In the genomic region with DNA sequence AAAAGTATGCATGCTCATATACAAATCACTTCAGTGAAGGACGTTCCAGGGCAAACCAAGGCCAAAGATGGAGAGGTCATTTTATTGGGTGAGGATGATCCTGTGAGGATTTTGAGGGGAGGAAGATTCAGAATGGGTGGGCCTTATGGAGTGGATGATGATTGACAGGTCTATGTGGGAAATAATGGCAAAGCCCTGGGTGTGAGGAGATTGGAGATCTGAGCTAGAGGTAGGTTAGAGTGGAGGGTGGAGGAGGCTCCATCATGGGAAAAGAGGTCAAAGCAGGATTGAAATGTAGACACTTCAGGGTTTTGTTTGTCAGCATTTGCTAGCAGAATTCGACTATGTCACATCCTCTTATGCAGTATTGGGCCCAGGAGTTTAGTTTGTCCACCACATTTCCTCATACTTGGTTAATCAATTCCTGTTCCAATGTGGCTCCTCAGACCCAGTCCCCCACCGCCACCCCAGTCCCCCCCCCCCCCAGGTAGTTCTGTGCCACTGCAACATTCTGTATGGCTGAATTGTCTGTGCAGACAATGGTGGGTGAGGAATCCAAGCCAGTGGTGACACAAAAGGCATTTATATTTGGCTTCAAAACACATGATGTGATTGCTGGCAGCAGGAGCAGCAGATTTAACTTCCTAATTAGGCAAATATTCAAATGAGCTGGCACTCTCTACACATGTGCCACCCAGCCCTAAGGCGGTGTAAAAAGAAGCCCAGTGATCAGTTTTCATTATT, we compare ENCODE assay signal across 12 mouse cellular contexts.
DNase-seq lines count a peak whose midpoint lies in the region; ATAC-seq and TF ChIP-seq lines count a peak whose summit lies in the region.
"Had no signal": no experiment of that assay in that cellular context is flagged by ENCODE, and none has a peak within 500 bp of the region (broad histone marks: within the 10 kb centered on the region; RNA-seq: fewer than 3 reads in every experiment).

No protein-coding gene starts in this region.

- no peaks in the 10 kb centered on the region for H3K27me3 ChIP-seq in hindbrain, embryonic 16.5 days (replicated peaks; ENCODE audit: control insufficient read depth, insufficient read depth, low read length)
- no peaks in the 10 kb centered on the region for H3K27me3 ChIP-seq in midbrain, embryonic 14.5 days (ENCODE audit: control insufficient read depth, insufficient read depth, low read length)
- H3K27me3 ChIP-seq in intestine, embryonic 16.5 days (replicated peaks; ENCODE audit: control insufficient read depth, insufficient read depth, low read length): no peaks in the 10 kb centered on the region
- H3K27me3 ChIP-seq: limb, embryonic 13.5 days; lung, embryonic 15.5 days had no signal

- peak; percentile 80 for ATAC-seq in hindbrain, embryonic 16.5 days
- ATAC-seq in midbrain, embryonic 14.5 days (ENCODE audit: low FRiP score, low TSS enrichment): peak; percentile 79
- no peak for ATAC-seq in intestine, embryonic 16.5 days

- no peak for TF ChIP-seq CTCF in brain, embryonic 14.5 days (IDR thresholded peaks at IDR 0.05; ENCODE audit: borderline replicate concordance, extremely low read depth, insufficient read depth, insufficient read length)

- no peak overlapping the region for H3K9ac ChIP-seq in hindbrain, embryonic 16.5 days (ENCODE audit: low read depth, low read length)
- H3K9ac ChIP-seq in midbrain, embryonic 14.5 days (replicated peaks; ENCODE audit: low read length): no peak overlapping the region
- no peak overlapping the region for H3K9ac ChIP-seq in intestine, embryonic 16.5 days (ENCODE audit: low read depth, low read length)
- H3K9ac ChIP-seq: limb, embryonic 13.5 days; lung, embryonic 15.5 days had no signal

- H3K4me2 ChIP-seq in hindbrain, embryonic 16.5 days (ENCODE audit: low read length): no peak overlapping the region
- H3K4me2 ChIP-seq in midbrain, embryonic 14.5 days (ENCODE audit: low read length): no peak overlapping the region
- H3K4me2 ChIP-seq in intestine, embryonic 16.5 days (ENCODE audit: low read depth, low read length): no peak overlapping the region
- H3K4me2 ChIP-seq: limb, embryonic 13.5 days; lung, embryonic 15.5 days had no signal

- no peak overlapping the region for H3K4me3 ChIP-seq in hindbrain, embryonic 16.5 days (ENCODE audit: low read length)
- no peak overlapping the region for H3K4me3 ChIP-seq in midbrain, embryonic 14.5 days (replicated peaks; ENCODE audit: low read depth, low read length)
- H3K4me3 ChIP-seq in intestine, embryonic 16.5 days (ENCODE audit: low read length): no peak overlapping the region
- H3K4me3 ChIP-seq: limb, embryonic 13.5 days; lung, embryonic 15.5 days had no signal

- no peaks in the 10 kb centered on the region for H3K9me3 ChIP-seq in hindbrain, embryonic 16.5 days (ENCODE audit: control insufficient read depth, low read length)
- no peaks in the 10 kb centered on the region for H3K9me3 ChIP-seq in midbrain, embryonic 14.5 days (ENCODE audit: control insufficient read depth, low read length)
- H3K9me3 ChIP-seq in intestine, embryonic 16.5 days (ENCODE audit: control insufficient read depth, low read length): no peaks in the 10 kb centered on the region
- H3K9me3 ChIP-seq: limb, embryonic 13.5 days; lung, embryonic 15.5 days had no signal

- no peaks in the 10 kb centered on the region for H3K36me3 ChIP-seq in hindbrain, embryonic 16.5 days (ENCODE audit: control insufficient read depth, insufficient read depth, low read length)
- no peaks in the 10 kb centered on the region for H3K36me3 ChIP-seq in midbrain, embryonic 14.5 days (ENCODE audit: control insufficient read depth, insufficient read depth, low read length)
- no peaks in the 10 kb centered on the region for H3K36me3 ChIP-seq in intestine, embryonic 16.5 days (ENCODE audit: control insufficient read depth, insufficient read depth, low read length)
- H3K36me3 ChIP-seq: limb, embryonic 13.5 days; lung, embryonic 15.5 days had no signal

- H3K4me1 ChIP-seq in hindbrain, embryonic 16.5 days (ENCODE audit: control insufficient read depth, insufficient read depth, low read depth, low read length): peaks cover 8% of the 10 kb centered on the region; the same call in 1 of the 2 replicates
- peaks cover 22% of the 10 kb centered on the region for H3K4me1 ChIP-seq in midbrain, embryonic 14.5 days (ENCODE audit: control insufficient read depth, insufficient read depth, low read length)
- no peaks in the 10 kb centered on the region for H3K4me1 ChIP-seq in intestine, embryonic 16.5 days (ENCODE audit: control insufficient read depth, insufficient read depth, low read length)
- H3K4me1 ChIP-seq: limb, embryonic 13.5 days; lung, embryonic 15.5 days had no signal

- TF ChIP-seq POLR2A in brain, embryonic 14.5 days (IDR thresholded peaks at IDR 0.05; ENCODE audit: borderline replicate concordance, extremely low read depth, insufficient read depth, insufficient read length, poor library complexity, severe bottlenecking): no peak

- 44% methylated on average over 4 of the region's 4 CpGs for WGBS in hindbrain, embryonic 16.5 days
- WGBS in midbrain, embryonic 14.5 days: 54% methylated on average over 4 of the region's 4 CpGs
- WGBS in intestine, embryonic 16.5 days: 81% methylated on average over 4 of the region's 4 CpGs

- peak overlapping the region; percentile 0; the same call in 1 of the 2 replicates for H3K27ac ChIP-seq in hindbrain, embryonic 16.5 days (ENCODE audit: low read depth, low read length)
- H3K27ac ChIP-seq in midbrain, embryonic 14.5 days (replicated peaks; ENCODE audit: low read depth, low read length): peak overlapping the region; percentile 75
- no peak overlapping the region for H3K27ac ChIP-seq in intestine, embryonic 16.5 days (ENCODE audit: low read length)
- H3K27ac ChIP-seq: limb, embryonic 13.5 days; lung, embryonic 15.5 days had no signal

- peak; percentile 48 to 61 for DNase-seq in cerebellum, postnatal 10 days
- DNase-seq in cerebellum, postnatal 4 days (ENCODE audit: low spot score in 2 of 2): no peak
- DNase-seq in brain, embryonic 14.5 days (ENCODE audit: low read depth): peak; percentile 96
- DNase-seq in midbrain, embryonic 14.5 days: peak; percentile 81
- DNase-seq in MN1 (ENCODE audit: low spot score): no peak
- DNase-seq in gastrocnemius, adult 8-10 months (ENCODE audit: low spot score in 2 of 2): no peak
- DNase-seq: adrenal gland, adult 8-10 months; kidney, adult 8-10 months had no signal

Comparison
In these comparisons a context has a peak if more than half of its experiments do, and no peak if none do; other contexts are left out.
1. DNase-seq: peak in cerebellum, postnatal 10 days (2 of 2), brain, embryonic 14.5 days (single experiment) and midbrain, embryonic 14.5 days (single experiment); none in cerebellum, postnatal 4 days (0 of 2), MN1 (single experiment) and gastrocnemius, adult 8-10 months (0 of 2).